Mouse (Mus musculus): ENCODE data around the gene Pax6.

- no peak for TF ChIP-seq EP300 (IDR thresholded peaks at IDR 0.05; ENCODE audit: low read depth)
- TF ChIP-seq CTCF (IDR thresholded peaks at IDR 0.05; ENCODE audit: low read depth), result no peak
Measured at GRCm38 (mm10) chr2:105673631-105674060, 4.9 kb downstream of the Pax6 start.

Data from heart, postnatal 0 days (tissue).